Mouse (Mus musculus): ENCODE results near the gene Cyp2b10. TPM values are rescaled to one million over a fixed set of nuclear protein-coding genes. Genes with fewer than 3 reads are reported as not detected.

Gene Cyp2b10
- total and polyA plus RNA-seq, 3 experiments = not detected

DNA sequence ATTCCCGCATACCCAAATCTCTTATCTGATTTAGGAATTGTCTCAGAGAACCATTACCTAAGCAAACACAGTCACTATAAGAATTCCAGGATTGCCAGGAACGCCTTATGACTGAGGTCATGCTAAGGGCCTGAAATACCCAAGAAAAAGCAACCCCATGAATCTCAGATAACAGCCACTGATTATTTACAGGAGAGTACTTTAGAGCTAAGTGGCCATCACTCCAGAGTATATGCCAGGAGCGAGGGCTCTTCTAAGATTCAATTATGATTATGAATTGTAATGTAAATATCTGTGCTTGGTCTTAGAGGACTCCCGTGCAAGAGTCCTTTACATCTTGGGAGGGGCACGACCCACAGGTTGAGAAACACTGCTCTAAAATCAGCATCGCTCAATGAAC lies 10.0 kb downstream of the Cyp2b10 start:
- peaks cover 0 to 2% of the 10 kb centered on the region in 2 experiments; a peak in 2 of 4 replicates for H3K4me1 ChIP-seq (ENCODE audit: control insufficient read depth in 1 of 2, insufficient read depth in 2 of 2)
- dilution Hi-C loops (cut with MboI; ENCODE audit: extremely low pct_ligation_motif_present, extremely low pct_unique_long_range_greater_than_20kb, low sequenced_read_pairs) = no loop called here
- in situ Hi-C loops (cut with MboI; ENCODE audit: low pct_ligation_motif_present, low pct_unique_long_range_greater_than_20kb, low sequenced_read_pairs) = no loop called here
- H3K4me2 ChIP-seq (ENCODE audit: insufficient read depth, low read depth, poor library complexity, severe bottlenecking) = no peak overlapping the region
- H3K9me3 ChIP-seq (replicated peaks; ENCODE audit: low read length) = peaks cover 8% of the 10 kb centered on the region
- no peaks in the 10 kb centered on the region for H3K36me3 ChIP-seq (replicated peaks in 1 of 2; ENCODE audit: control insufficient read depth in 1 of 2, insufficient read depth in 1 of 2, low read length in 1 of 2)
- DNase-seq (ENCODE audit: extremely low read depth) = no peak
- H3K9ac ChIP-seq (ENCODE audit: insufficient read depth, low read depth) = no peak overlapping the region
- TF ChIP-seq USF2 (conservative IDR thresholded peaks at IDR 0.05; ENCODE audit: low read depth, low read length) (no peak), EP300 (IDR thresholded peaks at IDR 0.05; ENCODE audit: low read length) (no peak), ZC3H11A (IDR thresholded peaks at IDR 0.05; ENCODE audit: low read depth, low read length) (no peak), E2F4 (IDR thresholded peaks at IDR 0.05; ENCODE audit: insufficient replicate concordance, low read depth, low read length) (no peak), MEF2A (IDR thresholded peaks at IDR 0.05; ENCODE audit: borderline replicate concordance, low read depth, low read length) (no peak), CTCF (conservative IDR thresholded peaks at IDR 0.05 in 1 of 2, IDR thresholded peaks at IDR 0.05 in 1 of 2; ENCODE audit: low read depth in 2 of 2, low read length in 2 of 2) (no peak), SMC3 (IDR thresholded peaks at IDR 0.05; ENCODE audit: low read depth, low read length) (no peak), IRF4 (IDR thresholded peaks at IDR 0.05; ENCODE audit: low read depth, low read length) (no peak), USF1 (IDR thresholded peaks at IDR 0.05; ENCODE audit: low read depth, low read length) (no peak), KAT2A (IDR thresholded peaks at IDR 0.05; ENCODE audit: insufficient replicate concordance, low read length) (no peak)
- no peak overlapping the region for H3K4me3 ChIP-seq (replicated peaks in 1 of 3; ENCODE audit: low read depth in 2 of 3, low read length in 2 of 3, poor library complexity in 1 of 3)
- no peaks in the 10 kb centered on the region for H3K79me2 ChIP-seq (replicated peaks; ENCODE audit: control insufficient read depth, extremely low read depth, insufficient read depth, poor library complexity, severe bottlenecking)
- no peak overlapping the region for H3K27ac ChIP-seq (ENCODE audit: insufficient read depth, low read depth)
- peaks cover 62% of the 10 kb centered on the region for H3K27me3 ChIP-seq (replicated peaks)

DNA sequence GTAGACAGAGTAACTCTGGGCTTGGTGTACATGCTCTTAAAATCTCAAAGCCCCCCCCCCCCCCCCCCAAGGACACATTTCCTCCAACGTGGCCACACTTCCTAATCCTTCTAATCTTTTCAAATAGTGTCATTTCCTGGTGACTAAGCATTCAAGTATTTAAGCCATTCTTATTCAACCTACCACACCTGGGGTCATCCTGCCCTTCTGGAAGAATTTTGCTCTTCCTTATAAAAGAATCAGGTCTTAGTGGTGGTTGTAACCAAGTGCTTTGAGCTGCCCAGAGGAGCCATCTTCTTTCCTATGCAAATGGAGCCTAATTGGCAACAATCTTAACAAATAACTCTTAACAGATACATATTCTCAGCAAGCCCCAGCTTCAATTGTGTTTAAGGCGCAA lies 12.6 kb downstream of the Cyp2b10 start:
- H3K27ac ChIP-seq (ENCODE audit: insufficient read depth, low read depth) = no peak overlapping the region
- H3K27me3 ChIP-seq (replicated peaks) = peaks cover 64% of the 10 kb centered on the region
- in situ Hi-C loops (cut with MboI; ENCODE audit: low pct_ligation_motif_present, low pct_unique_long_range_greater_than_20kb, low sequenced_read_pairs) (no loop called here), dilution Hi-C loops (cut with MboI; ENCODE audit: extremely low pct_ligation_motif_present, extremely low pct_unique_long_range_greater_than_20kb, low sequenced_read_pairs) (no loop called here)
- no peaks in the 10 kb centered on the region for H3K79me2 ChIP-seq (replicated peaks; ENCODE audit: control insufficient read depth, extremely low read depth, insufficient read depth, poor library complexity, severe bottlenecking)
- H3K36me3 ChIP-seq (replicated peaks in 1 of 2; ENCODE audit: control insufficient read depth in 1 of 2, insufficient read depth in 1 of 2, low read length in 1 of 2) = no peaks in the 10 kb centered on the region
- no peak for DNase-seq (ENCODE audit: extremely low read depth)
- no peak overlapping the region for H3K4me3 ChIP-seq (replicated peaks in 1 of 3; ENCODE audit: low read depth in 2 of 3, low read length in 2 of 3, poor library complexity in 1 of 3)
- TF ChIP-seq RAD21 (IDR thresholded peaks at IDR 0.05; ENCODE audit: low read depth, low read length) (no peak), POLR2A (IDR thresholded peaks at IDR 0.05; ENCODE audit: low read depth, low read length) (no peak), PAX5 (IDR thresholded peaks at IDR 0.05; ENCODE audit: low read length) (no peak)
- H3K9me3 ChIP-seq (replicated peaks; ENCODE audit: low read length) = no peaks in the 10 kb centered on the region
- peaks cover 0 to 2% of the 10 kb centered on the region in 2 experiments; a peak in 1 of 4 replicates for H3K4me1 ChIP-seq (ENCODE audit: control insufficient read depth in 1 of 2, insufficient read depth in 2 of 2)
- H3K9ac ChIP-seq (ENCODE audit: insufficient read depth, low read depth) = no peak overlapping the region
- H3K4me2 ChIP-seq (ENCODE audit: insufficient read depth, low read depth, poor library complexity, severe bottlenecking) = no peak overlapping the region

DNA sequence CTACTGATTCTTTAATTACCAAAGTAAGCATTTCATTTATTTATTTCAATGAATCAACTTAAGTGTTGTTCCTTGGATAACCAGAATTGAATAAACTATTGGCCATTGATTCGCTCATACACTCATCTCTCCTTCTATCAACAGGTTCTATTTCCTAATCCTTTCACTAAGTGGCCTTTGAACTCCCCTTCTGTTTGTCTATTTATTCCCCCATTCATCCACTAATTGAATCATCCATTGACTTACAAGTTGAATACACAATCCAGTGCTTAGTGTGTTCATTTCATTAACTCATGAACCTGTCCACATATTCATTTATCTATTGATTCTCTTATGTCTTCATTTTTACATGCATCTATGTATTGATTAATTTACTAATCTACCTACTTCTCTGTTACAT lies 18.7 kb downstream of the Cyp2b10 start:
- Histone ChIP-seq H3K79me2 (replicated peaks; ENCODE audit: control insufficient read depth, extremely low read depth, insufficient read depth, poor library complexity, severe bottlenecking) (no peaks in the 10 kb centered on the region), H3K27ac (ENCODE audit: insufficient read depth, low read depth) (no peak overlapping the region), H3K4me2 (ENCODE audit: insufficient read depth, low read depth, poor library complexity, severe bottlenecking) (no peak overlapping the region), H3K4me1 (ENCODE audit: control insufficient read depth in 1 of 2, insufficient read depth in 2 of 2) (peaks cover 0 to 2% of the 10 kb centered on the region in 2 experiments; a peak in 1 of 4 replicates), H3K36me3 (replicated peaks in 1 of 2; ENCODE audit: control insufficient read depth in 1 of 2, insufficient read depth in 1 of 2, low read length in 1 of 2) (no peaks in the 10 kb centered on the region), H3K4me3 (replicated peaks in 1 of 3; ENCODE audit: low read depth in 2 of 3, low read length in 2 of 3, poor library complexity in 1 of 3) (no peak overlapping the region), H3K9ac (ENCODE audit: insufficient read depth, low read depth) (no peak overlapping the region), H3K9me3 (replicated peaks; ENCODE audit: low read length) (no peaks in the 10 kb centered on the region), H3K27me3 (replicated peaks) (peaks cover 45% of the 10 kb centered on the region)
- TF ChIP-seq NRF1 (IDR thresholded peaks at IDR 0.05; ENCODE audit: low read depth, low read length) (no peak), CHD1 (IDR thresholded peaks at IDR 0.05; ENCODE audit: low read depth, low read length) (no peak), USF1 (IDR thresholded peaks at IDR 0.05; ENCODE audit: low read depth, low read length) (no peak), ZKSCAN1 (IDR thresholded peaks at IDR 0.05; ENCODE audit: borderline replicate concordance, low read depth, low read length) (no peak), UBTF (IDR thresholded peaks at IDR 0.05; ENCODE audit: low read depth, low read length) (no peak)
- in situ Hi-C loops (cut with MboI; ENCODE audit: low pct_ligation_motif_present, low pct_unique_long_range_greater_than_20kb, low sequenced_read_pairs) = no loop called here
- DNase-seq (ENCODE audit: extremely low read depth) = no peak
- dilution Hi-C loops (cut with MboI; ENCODE audit: extremely low pct_ligation_motif_present, extremely low pct_unique_long_range_greater_than_20kb, low sequenced_read_pairs) = no loop called here
